Mouse (Mus musculus) bone marrow, adult 2 months (tissue): Measurements from ENCODE around the gene Gm17949.

Experiments used
- CTCF ChIP-seq: fragments of 200-500 bp; IDR thresholded peaks from 2 replicates; pipeline ENCODE4 v1.5.1; 2011; ENCODE audit warnings: low read length, control low read depth; ENCODE audit not compliant: control insufficient read depth, insufficient read depth
- POLR2A ChIP-seq: fragments of 200-500 bp; IDR thresholded peaks from 2 replicates; pipeline ENCODE4 v1.6.1; 2011; ENCODE audit warnings: low read depth, mild to moderate bottlenecking, control low read depth, low read length, borderline replicate concordance; ENCODE audit not compliant: control insufficient read depth

DNA sequence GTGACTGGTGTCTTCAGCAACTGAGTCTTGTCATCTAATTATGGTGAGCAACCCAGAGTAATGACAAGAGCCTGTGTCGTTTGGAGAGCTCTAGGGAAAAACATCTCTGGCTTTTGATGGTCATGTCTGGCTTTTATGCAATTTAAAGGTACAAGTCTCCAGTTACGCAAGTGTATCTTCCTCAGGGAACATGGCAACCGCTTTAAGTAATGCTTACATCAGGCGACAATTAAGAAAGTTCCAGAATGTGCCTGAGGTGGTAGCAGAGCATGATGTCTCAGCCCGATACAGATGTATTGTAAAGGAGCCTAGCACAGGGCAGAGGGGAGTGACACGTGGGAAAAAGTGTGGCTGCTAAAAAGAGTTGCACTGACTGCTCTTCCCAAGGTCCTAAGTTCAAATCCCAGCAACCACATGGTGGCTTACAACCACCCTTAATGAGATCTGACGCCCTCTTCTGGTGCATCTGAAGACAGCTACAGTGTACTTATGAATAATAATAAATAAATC lies 22.3 kb upstream of the Gm17949 start:
- TF ChIP-seq CTCF = no peak
- TF ChIP-seq POLR2A = no peak
